Mouse (Mus musculus) brain, embryonic 14.5 days (tissue): ENCODE measurements around the gene Srprb. TPM values are rescaled to one million over a fixed set of nuclear protein-coding genes. Genes with fewer than 3 reads are reported as not detected.

Experiments
- DNase-seq: peaks from one replicate; pipeline ENCODE4 v3.0.0-alpha.2; 2011; ENCODE audit warnings: low read depth
- CTCF ChIP-seq: fragments of 200-500 bp; IDR thresholded peaks from 2 replicates; pipeline ENCODE4 v1.5.1; 2012; ENCODE audit warnings: inconsistent platforms, mild to moderate bottlenecking, moderate library complexity, borderline replicate concordance; ENCODE audit not compliant: insufficient read depth, insufficient read length; ENCODE audit errors: extremely low read depth
- POLR2A ChIP-seq: fragments of 200-500 bp; IDR thresholded peaks from 2 replicates; pipeline ENCODE4 v1.6.1; 2012; ENCODE audit warnings: mild to moderate bottlenecking, inconsistent platforms, borderline replicate concordance; ENCODE audit not compliant: poor library complexity, insufficient read depth, insufficient read length, severe bottlenecking; ENCODE audit errors: extremely low read depth
- polyA plus RNA-seq: library from polyadenylated mRNA; depleted of rRNA; stranded (reverse); fragments of >200 nt; gene quantifications from 2 replicates; pipeline ENCODE4 v1.2.3, GENCODE M21; 2012; rRNA removed

Srprb gene
- polyA plus RNA-seq: 58.0 and 59.4 TPM in 2 replicates

DNA sequence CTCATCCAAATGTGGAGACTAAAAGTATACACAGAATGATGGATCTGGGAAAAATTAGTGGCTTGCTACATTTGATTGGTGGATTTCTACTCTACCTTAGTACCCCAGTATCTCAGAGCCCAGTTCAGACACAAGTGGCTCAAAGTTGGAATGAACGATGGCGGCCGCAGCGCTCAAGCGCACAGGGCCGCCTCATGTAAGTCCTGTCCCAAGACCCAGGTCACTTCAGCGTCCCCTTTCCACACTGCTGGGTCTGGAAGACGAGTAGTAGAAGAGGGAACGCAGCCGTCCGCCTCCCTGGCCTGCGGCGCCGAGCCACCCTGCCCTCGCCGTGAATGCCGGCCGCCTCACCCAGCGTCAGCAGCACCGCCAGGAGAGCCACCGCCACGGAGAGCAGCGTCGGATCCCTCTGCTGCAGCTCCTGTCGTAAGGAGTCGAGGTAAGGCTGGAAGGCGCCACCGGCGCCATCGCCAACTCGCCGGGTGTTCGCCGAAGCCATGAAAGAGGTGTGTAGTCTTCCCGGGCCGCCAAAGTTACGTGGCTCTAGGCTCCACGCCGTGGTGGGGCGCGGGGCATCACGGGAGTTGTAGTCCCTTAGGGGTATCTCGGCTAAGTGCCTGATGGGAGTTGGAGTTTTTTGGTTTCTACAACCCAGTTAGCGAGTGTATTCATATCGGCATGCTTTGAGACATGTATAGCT, at the start of gene Srprb:
Gene Srprb, minus strand, starts transcription at position 577 of the 700 bp plus-strand sequence.
- peak; percentile 29; the same call in 1 of the 2 replicates for TF ChIP-seq POLR2A
- TF ChIP-seq CTCF: no peak
- DNase-seq: peak; percentile 97

DNA sequence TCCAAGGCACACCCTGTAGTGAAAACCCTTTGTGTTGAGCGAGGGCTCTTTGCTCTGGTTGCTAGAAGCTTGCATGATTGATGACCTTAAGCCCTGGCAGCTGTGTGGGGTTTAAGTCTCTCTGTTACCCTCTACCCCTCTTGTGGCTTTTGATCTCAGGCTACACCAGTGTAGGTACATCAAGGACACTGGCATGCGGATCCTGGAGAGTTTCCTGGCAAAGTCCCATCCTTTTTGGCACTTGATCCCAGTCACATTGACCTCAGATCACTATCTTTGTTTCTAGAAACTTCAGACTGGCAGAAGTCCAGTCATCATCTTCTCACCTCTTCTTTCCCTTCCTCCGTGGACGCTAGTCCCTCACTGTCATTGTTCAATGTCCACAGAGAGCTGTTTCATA, 46.7 kb upstream of the Srprb start:
- no peak for DNase-seq
- no peak for TF ChIP-seq POLR2A
- no peak for TF ChIP-seq CTCF

DNA sequence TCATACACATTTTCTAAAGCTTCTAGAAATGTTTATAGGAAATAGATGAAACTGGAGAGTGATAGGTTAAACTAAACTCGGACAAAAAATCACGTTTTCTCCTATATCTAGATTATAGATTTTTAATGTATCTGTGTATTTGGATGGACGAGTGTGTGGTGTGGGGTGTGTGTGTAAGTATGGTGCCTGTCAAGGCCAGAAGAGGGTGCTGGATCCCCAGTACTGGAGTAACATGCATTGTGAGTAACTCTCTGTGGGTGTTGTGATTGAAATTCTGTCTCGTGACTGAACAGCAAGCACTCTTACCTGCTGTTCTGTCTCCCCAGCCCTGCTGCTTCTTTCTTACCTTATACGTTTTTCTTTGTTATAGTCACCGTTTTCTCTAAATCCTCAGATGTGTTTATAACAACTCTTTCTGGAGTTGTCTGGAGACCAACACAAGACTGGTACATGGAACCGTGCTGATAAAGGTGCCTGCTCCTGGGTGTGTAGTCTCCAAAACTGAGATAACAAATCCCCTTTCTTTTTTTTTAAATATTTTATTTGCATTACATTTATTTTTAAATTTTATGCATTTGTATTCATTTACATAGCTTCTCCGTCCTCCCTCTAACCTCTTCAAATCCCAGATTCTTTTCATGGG, 44.7 kb upstream of the Srprb start:
- no peak for DNase-seq
- TF ChIP-seq POLR2A: no peak
- no peak for TF ChIP-seq CTCF

DNA sequence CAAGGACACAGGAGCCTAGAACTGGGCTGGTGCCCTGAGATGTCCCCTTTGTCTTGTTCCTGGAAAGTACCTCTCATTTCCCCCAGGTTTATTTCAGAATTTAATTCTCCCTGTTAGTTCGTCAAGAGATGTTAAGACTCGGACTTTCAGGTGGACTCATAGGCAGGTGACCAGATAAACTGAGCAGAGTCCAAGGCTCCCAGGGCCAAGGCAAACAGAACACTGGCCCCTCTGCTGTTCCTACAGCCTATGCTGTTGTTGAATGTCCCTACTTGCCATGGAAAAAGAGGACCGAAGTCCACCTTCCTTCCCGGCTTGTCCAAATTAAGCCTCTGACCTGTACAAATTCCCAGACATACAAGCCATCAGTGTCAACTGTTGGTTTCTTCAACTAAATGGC, 41.7 kb upstream of the Srprb start:
- DNase-seq: no peak
- TF ChIP-seq POLR2A (no peak), CTCF (no peak)

DNA sequence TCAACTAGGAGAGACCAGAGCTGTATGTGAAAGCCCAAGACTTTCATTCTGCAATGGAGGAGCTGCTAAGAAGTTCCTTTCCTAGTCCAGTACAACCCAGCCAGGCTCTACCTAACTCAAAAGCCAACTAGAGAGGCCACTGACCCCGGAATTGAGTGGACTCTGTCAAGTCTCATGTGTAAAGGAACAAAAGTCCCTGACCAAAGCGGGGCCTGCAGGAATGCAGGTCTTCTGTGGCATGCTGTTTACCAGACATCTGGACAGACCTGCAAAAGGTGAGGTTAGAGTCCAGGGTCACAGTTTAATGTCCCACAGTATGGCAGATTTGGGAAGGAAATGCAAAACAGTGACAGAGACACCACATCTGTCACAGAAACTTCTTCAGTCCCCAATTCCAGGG, 39.3 kb upstream of the Srprb start:
- TF ChIP-seq CTCF (no peak), POLR2A (no peak)
- DNase-seq: no peak

DNA sequence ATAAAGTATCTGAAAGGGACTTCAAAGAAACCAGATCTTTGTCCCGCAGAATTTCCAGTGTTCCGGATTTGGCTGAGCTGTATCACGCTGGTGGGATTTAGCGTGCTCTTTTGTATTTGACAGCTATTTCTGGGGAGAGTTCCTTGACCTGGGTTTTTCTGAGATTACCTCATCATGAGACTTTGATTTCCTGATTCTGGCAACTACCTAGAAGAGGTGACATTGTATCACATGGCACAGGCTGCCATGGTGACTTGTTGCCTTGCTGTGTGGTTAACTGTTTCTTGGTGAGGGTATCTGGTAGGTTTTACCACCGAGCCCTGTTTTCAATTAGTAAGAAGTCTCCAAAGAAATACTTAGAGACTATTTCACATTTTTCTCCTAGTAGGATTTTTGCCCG, 37.5 kb upstream of the Srprb start:
- no peak for TF ChIP-seq POLR2A
- no peak for TF ChIP-seq CTCF
- no peak for DNase-seq

DNA sequence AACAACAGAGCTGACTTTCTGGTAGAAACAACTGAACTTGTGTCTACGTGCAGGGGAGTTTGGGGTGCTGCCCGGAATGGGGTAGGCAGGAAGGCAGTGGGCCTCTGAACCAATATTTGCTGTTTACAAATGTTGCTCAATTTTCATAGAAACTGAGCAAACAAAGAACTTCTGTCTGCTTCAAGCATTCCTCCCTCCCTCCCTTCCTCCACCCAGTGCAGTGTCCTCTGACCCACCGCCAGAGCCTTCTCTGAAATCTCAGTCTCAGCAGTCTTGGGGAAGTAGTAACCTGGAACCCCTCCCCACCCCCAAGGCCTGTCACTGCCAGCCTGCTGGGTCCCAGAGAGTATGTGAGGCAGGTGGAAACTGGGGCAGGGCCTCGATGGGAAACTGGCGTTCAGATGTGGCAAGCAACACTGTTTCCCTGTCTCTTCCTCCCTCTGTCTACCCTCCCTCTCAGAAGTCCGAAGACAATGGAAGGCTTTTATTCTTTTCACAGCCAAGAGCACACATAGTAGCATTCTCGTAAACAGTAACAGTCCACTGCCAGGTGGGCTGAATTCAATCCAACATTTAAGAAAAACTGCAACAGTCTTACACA, 32.7 kb upstream of the Srprb start:
- no peak for TF ChIP-seq CTCF
- TF ChIP-seq POLR2A: no peak
- no peak for DNase-seq

DNA sequence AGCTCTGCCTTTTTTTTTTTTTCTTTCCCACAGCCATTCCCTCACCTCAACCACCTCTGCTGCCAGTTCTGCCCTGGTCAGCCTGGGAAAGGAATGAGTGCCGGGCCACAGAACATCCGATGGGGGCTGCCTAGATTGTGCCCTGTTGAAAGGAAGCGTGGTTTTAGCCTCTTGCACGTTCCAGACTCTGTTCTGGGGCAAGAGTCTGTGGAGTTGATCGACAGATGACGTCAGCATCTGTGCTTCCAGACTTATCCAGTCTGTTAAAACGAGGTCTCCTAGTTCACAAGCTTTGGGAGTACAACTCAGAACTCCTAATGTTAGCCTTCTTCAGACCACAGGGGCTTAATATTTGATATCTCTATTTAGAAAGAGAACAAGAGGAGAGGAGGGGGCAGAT, 32.1 kb upstream of the Srprb start:
- no peak for TF ChIP-seq CTCF
- no peak for TF ChIP-seq POLR2A
- no peak for DNase-seq

DNA sequence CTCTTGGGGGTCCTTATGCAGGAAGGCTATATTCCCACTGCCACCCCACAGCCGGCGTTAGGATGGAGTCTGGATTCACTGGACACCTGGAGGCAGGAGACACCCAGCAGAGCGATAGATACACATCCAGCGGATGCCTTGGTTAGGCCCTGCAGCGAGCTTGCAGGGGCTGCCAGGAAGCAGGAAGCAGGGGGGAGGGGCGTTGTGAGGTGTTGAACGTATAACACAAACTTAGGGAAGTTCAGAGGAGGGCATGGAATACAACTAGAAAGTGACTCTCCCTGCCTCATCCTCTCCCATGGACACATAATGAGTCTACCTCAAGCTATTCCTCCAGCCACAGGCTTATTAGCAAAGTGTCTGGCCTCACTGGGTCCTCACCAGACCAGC, 31.1 kb upstream of the Srprb start:
- DNase-seq: no peak
- TF ChIP-seq CTCF (no peak), POLR2A (no peak)

DNA sequence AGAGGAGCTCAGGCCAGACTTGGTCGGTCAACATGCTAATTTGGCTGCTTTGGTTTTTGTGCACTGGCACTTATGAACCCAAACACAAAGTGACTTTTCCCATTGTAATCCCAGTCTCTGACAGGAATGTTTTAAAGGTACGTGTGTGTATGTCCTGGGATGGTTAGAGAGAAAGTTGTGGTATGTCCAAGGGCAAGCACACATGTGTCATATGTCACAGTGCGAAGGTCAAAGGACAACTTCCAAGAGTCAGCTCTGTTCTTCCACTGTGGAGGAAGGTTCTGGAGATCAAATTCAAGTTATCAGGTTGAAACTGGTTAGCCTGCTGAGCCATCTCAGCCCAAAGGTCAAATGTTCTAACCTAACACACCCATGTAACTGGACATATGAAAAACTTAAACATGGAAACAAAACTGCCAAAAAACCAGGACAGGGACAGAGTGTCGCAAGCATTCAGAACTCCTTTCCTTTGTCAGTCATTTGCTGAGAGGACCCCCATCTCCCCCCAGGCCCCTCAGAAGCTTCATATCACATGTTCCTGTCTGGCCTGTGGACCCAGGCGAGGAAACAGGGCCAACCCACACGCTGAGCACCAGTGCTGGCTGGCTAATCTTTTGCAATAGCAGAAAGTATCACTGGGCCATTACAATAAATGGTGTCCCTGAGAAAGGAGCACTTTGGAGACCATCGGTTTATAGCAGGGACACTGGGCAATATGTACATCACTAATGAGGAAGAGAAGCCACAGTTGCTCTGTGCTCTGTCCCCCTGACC, 30.5 kb upstream of the Srprb start:
- no peak for DNase-seq
- TF ChIP-seq POLR2A (no peak), CTCF (no peak)

DNA sequence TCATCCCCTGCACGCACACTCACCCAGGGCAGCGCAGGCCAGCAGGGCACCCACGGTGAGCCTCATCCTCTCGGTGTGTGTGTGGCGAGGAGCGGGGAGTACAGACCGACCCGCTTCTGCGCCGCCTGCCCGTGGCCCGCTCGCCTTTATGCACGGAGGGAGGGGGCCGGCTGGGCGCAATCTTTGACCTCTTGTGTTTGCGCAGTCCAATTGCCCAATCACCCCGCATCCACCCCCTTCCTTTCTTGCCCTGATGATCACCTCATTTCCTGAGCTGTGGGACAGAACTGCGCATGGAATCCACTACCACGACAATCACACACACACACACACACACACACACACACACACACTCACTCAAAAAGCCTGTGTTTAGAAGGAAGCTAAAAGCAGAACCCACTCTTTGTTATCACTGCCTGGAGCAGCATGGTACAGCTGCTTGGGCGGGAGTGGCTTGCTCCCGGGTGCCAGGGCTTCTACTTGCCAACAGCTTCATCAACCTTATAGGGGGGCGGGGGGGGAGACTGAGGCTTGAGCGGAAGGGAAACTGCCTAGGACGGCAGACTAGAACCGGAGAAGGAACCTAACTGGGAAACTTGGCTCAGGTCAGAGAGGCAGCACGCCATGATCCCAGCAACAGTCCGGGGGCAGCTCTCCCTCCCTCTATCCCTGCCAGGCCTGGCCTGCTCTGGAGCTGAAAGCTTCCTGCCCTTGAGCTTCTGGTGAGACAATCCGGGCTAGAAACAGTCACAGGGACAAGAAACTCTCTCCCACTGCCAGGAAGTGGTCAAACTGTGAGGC, 28.4 kb upstream of the Srprb start, which contains the start of the genes Gm20425 and Trf:
Gene Gm20425, minus strand, starts transcription at position 157 of the 801 bp plus-strand sequence.
Gene Trf, minus strand, starts transcription at position 294 of the 801 bp plus-strand sequence.
- TF ChIP-seq POLR2A: no peak
- TF ChIP-seq CTCF: no peak
- DNase-seq: peak; percentile 70
